Mouse (Mus musculus) kidney, adult 2 months (tissue): ENCODE measurements at regions not wholly inside any gene's neighbourhood (a gene's known extent, or its start where the extent isn't known, plus 50 kb on each side); places are given as distances from the start of the nearest gene placed in this dataset.

Experiments
- DNase-seq: peaks from one replicate; pipeline ENCODE4 v3.0.0; 2021
- H3K27ac ChIP-seq: fragments of 200-500 bp; 2 replicates; pipeline ENCODE4 v1.5.1; 2012; ENCODE audit warnings: low read depth, low read length, control low read depth, inconsistent platforms; ENCODE audit not compliant: insufficient read depth
- H3K27me3 ChIP-seq: fragments of 200-500 bp; replicated peaks from 2 replicates; pipeline ENCODE4 v1.6.1; 2012; ENCODE audit warnings: mild to moderate bottlenecking, moderate library complexity, low read length, inconsistent platforms; ENCODE audit not compliant: control insufficient read depth, insufficient read depth
- H3K36me3 ChIP-seq: fragments of 200-500 bp; 2 replicates; pipeline ENCODE4 v1.6.1; 2012; ENCODE audit warnings: mild to moderate bottlenecking, moderate library complexity, low read length, inconsistent platforms; ENCODE audit not compliant: control insufficient read depth, insufficient read depth
- H3K4me1 ChIP-seq: fragments of 200-500 bp; 2 replicates; pipeline ENCODE4 v1.6.1; 2011; ENCODE audit warnings: low read length; ENCODE audit not compliant: control insufficient read depth, insufficient read depth
- H3K4me3 ChIP-seq: fragments of 200-500 bp; 2 replicates; pipeline ENCODE4 v1.5.1; 2011; ENCODE audit warnings: mild to moderate bottlenecking, low read depth, low read length, control low read depth; ENCODE audit not compliant: insufficient read depth
- CTCF ChIP-seq: fragments of 200-500 bp; conservative IDR thresholded peaks from 2 replicates; pipeline ENCODE4 v1.5.1; 2011; ENCODE audit warnings: low read depth, mild to moderate bottlenecking, control low read depth, low read length, moderate library complexity, mixed read lengths; ENCODE audit not compliant: insufficient read depth, insufficient read length
- POLR2A ChIP-seq: fragments of 200-500 bp; IDR thresholded peaks from one replicate; pipeline ENCODE4 v1.6.1; 2011; ENCODE audit warnings: low read depth, low read length, control low read depth
- WGBS: fragments of 180-500 bp; shearing (Covaris S2); methylation state at CpG from one replicate; pipeline ENCODE4 v1.1.7; 2018; 5-methylcytosine and 5-hydroxymethylcytosine counted together

- TF ChIP-seq POLR2A, result no peak
- no peak for TF ChIP-seq CTCF
- H3K27me3 ChIP-seq, result no peaks in the 10 kb centered on the region; the same call in none of the 2 replicates
- no peaks in the 10 kb centered on the region for H3K4me1 ChIP-seq
- H3K36me3 ChIP-seq, result no peaks in the 10 kb centered on the region
- no peak overlapping the region for H3K4me3 ChIP-seq
- no peak for DNase-seq
- H3K27ac ChIP-seq, result no peak overlapping the region
- WGBS, result 64% methylated on average over 5 of the region's 5 CpGs
Observed at GRCm38 (mm10) chr11:45269215-45269614, 582.6 kb upstream of the Clint1 start.

- WGBS, result 62% methylated on average over 3 of the region's 3 CpGs
- H3K27me3 ChIP-seq, result no peaks in the 10 kb centered on the region; the same call in none of the 2 replicates
- TF ChIP-seq CTCF (no peak), POLR2A (no peak)
- H3K36me3 ChIP-seq, result no peaks in the 10 kb centered on the region
- no peak for DNase-seq
- H3K27ac ChIP-seq, result no peak overlapping the region
- no peak overlapping the region for H3K4me3 ChIP-seq
- no peaks in the 10 kb centered on the region for H3K4me1 ChIP-seq
Observed at GRCm38 (mm10) chr11:45271206-45271605, 580.6 kb upstream of the Clint1 start.

- no peaks in the 10 kb centered on the region for H3K36me3 ChIP-seq
- H3K27me3 ChIP-seq, result no peaks in the 10 kb centered on the region; the same call in none of the 2 replicates
- TF ChIP-seq POLR2A (no peak), CTCF (no peak)
- no peak overlapping the region for H3K4me3 ChIP-seq
- DNase-seq, result no peak
- 76% methylated on average over 10 of the region's 10 CpGs for WGBS
- H3K27ac ChIP-seq, result no peak overlapping the region
- H3K4me1 ChIP-seq, result no peaks in the 10 kb centered on the region
Observed at GRCm38 (mm10) chr11:45274446-45275119, 577.3 kb upstream of the Clint1 start.

- TF ChIP-seq CTCF (no peak), POLR2A (no peak)
Observed at GRCm38 (mm10) chr11:45275170-45275569, 576.7 kb upstream of the Clint1 start.

GRCm38 (mm10) chr11:45296772-45297171, 555.1 kb upstream of the Clint1 start:
- H3K36me3 ChIP-seq, result no peaks in the 10 kb centered on the region
- no peak overlapping the region for H3K4me3 ChIP-seq
- WGBS, result 47% methylated on average over 2 of the region's 2 CpGs
- no peaks in the 10 kb centered on the region for H3K4me1 ChIP-seq
- TF ChIP-seq POLR2A (no peak), CTCF (no peak)
- no peak for DNase-seq
- H3K27ac ChIP-seq, result no peak overlapping the region
- H3K27me3 ChIP-seq, result no peaks in the 10 kb centered on the region

More at GRCm38 (mm10) chr11:45275170-45275569, 576.7 kb upstream of the Clint1 start:
- no peak overlapping the region for H3K4me3 ChIP-seq
- no peak overlapping the region for H3K27ac ChIP-seq
- 42% methylated on average over 3 of the region's 3 CpGs for WGBS
- H3K4me1 ChIP-seq, result no peaks in the 10 kb centered on the region
- H3K27me3 ChIP-seq, result no peaks in the 10 kb centered on the region; the same call in none of the 2 replicates
- no peaks in the 10 kb centered on the region for H3K36me3 ChIP-seq
- DNase-seq, result no peak

GRCm38 (mm10) chr11:45311934-45312333, 539.9 kb upstream of the Clint1 start:
- WGBS, result 91% methylated on average over 6 of the region's 6 CpGs
- Histone ChIP-seq H3K4me1 (no peaks in the 10 kb centered on the region), H3K27me3 (no peaks in the 10 kb centered on the region), H3K4me3 (no peak overlapping the region), H3K27ac (no peak overlapping the region), H3K36me3 (no peaks in the 10 kb centered on the region)
- no peak for DNase-seq
- TF ChIP-seq POLR2A (no peak), CTCF (no peak)

- no peak for DNase-seq
- WGBS, result 54% methylated on average over 5 of the region's 5 CpGs
- Histone ChIP-seq H3K4me3 (no peak overlapping the region), H3K4me1 (no peaks in the 10 kb centered on the region), H3K27me3 (no peaks in the 10 kb centered on the region), H3K27ac (no peak overlapping the region), H3K36me3 (no peaks in the 10 kb centered on the region)
- TF ChIP-seq POLR2A (no peak), CTCF (no peak)
Observed at GRCm38 (mm10) chr11:45323766-45324165, 528.1 kb upstream of the Clint1 start.

GRCm38 (mm10) chr11:45330319-45330718, 521.5 kb upstream of the Clint1 start:
- H3K4me3 ChIP-seq, result no peak overlapping the region
- no peaks in the 10 kb centered on the region for H3K36me3 ChIP-seq
- TF ChIP-seq POLR2A, result no peak
- DNase-seq, result no peak
- H3K27ac ChIP-seq, result no peak overlapping the region
- WGBS, result 75% methylated on average over 2 of the region's 2 CpGs
- H3K4me1 ChIP-seq, result no peaks in the 10 kb centered on the region
- H3K27me3 ChIP-seq, result no peaks in the 10 kb centered on the region
